Mouse (Mus musculus): Measurements from ENCODE around the gene Cdkn3.

GRCm38 (mm10) chr14:46745413-46745812 lies 14.9 kb upstream of the Cdkn3 start:
- TF ChIP-seq TAL1 (IDR thresholded peaks at IDR 0.05; ENCODE audit: low read length) (no peak), GATA1 (IDR thresholded peaks at IDR 0.05; ENCODE audit: low read length) (no peak)

All from erythroblast, embryonic 14.5 days (primary cell).